Mouse (Mus musculus): ENCODE measurements around the gene Rnps1.

DNA sequence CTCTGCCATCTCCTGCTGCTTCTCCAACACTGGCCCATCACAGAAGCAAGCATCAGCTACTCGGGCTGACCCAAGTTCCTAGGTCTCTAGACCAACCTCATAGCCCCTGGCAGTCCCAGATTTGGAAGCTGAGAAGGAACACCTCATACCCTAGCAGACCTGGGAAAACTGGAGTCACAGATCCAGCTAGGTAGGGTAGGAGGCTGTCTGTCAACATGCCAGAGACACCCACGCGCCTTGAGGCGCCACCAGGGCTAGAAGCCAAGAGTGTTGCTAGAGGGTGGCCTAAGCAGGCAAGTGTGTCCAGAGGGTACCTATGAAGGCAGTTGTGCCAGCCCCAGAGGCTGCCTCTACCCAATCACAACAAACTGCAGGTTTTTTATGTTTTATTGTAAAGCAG, 29.0 kb downstream of the Rnps1 start:
- TF ChIP-seq CTCF (IDR thresholded peaks at IDR 0.05; ENCODE audit: borderline replicate concordance, insufficient read depth, low read depth, low read length), result no peak
- no peak for TF ChIP-seq POLR2A (IDR thresholded peaks at IDR 0.05; ENCODE audit: borderline replicate concordance, insufficient read depth, low read length)
